Mouse (Mus musculus) liver, postnatal 0 days (tissue): ENCODE results near the gene Ltk. TPM values are rescaled to one million over a fixed set of nuclear protein-coding genes. Genes with fewer than 3 reads are reported as not detected.

ENCODE experiments used
- ATAC-seq: fragments of 200-750 bp; cut with Nextera tagmentation; 2 replicates; pipeline ENCODE4 v1.8.0; 2017; ENCODE audit warnings: mild to moderate bottlenecking, moderate library complexity
- DNase-seq: peaks from one replicate; pipeline ENCODE4 v3.0.0-alpha.2; 2016
- H3K27ac ChIP-seq: fragments of 300-500 bp; sonication (generic); 2 replicates; pipeline ENCODE4 v1.5.1; 2014; ENCODE audit warnings: antibody characterized with exemption, moderate library complexity, mild to moderate bottlenecking, low read depth
- H3K27me3 ChIP-seq: fragments of 300-500 bp; sonication (generic); 2 replicates; pipeline ENCODE4 v1.6.1; 2014; ENCODE audit warnings: low read length, control low read depth, mixed read lengths; ENCODE audit not compliant: insufficient read depth
- H3K36me3 ChIP-seq: fragments of 300-500 bp; sonication (generic); replicated peaks from 2 replicates; pipeline ENCODE4 v1.6.1; 2014; ENCODE audit warnings: mild to moderate bottlenecking, control low read depth, low read length, moderate library complexity, mixed read lengths; ENCODE audit not compliant: insufficient read depth
- H3K4me1 ChIP-seq: fragments of 300-500 bp; sonication (generic); 2 replicates; pipeline ENCODE4 v1.6.1; 2014; ENCODE audit warnings: antibody characterized with exemption, mild to moderate bottlenecking, control low read depth; ENCODE audit not compliant: insufficient read depth
- H3K4me2 ChIP-seq: fragments of 300-500 bp; sonication (generic); 2 replicates; pipeline ENCODE4 v1.6.1; 2014; ENCODE audit warnings: low read depth, mild to moderate bottlenecking, low read length, moderate library complexity, mixed read lengths
- H3K4me3 ChIP-seq: fragments of 300-500 bp; sonication (generic); 2 replicates; pipeline ENCODE4 v1.5.1; 2014; ENCODE audit warnings: low read depth, low read length
- H3K9ac ChIP-seq: fragments of 300-500 bp; sonication (generic); replicated peaks from 2 replicates; pipeline ENCODE4 v1.6.1; 2014; ENCODE audit warnings: mild to moderate bottlenecking, moderate library complexity
- H3K9me3 ChIP-seq: fragments of 300-500 bp; sonication (generic); 2 replicates; pipeline ENCODE4 v1.6.1; 2016; ENCODE audit warnings: mild to moderate bottlenecking, control low read depth, low read length, mixed read lengths
- CTCF ChIP-seq: sonication (generic); IDR thresholded peaks from 2 replicates; pipeline ENCODE4 v1.5.1; 2016; ENCODE audit warnings: antibody characterized with exemption, low read depth
- EP300 ChIP-seq: IDR thresholded peaks from 2 replicates; pipeline ENCODE4 v1.6.1; 2016; ENCODE audit warnings: antibody characterized with exemption, low read depth, mild to moderate bottlenecking
- WGBS: fragments of 180-500 bp; shearing (Covaris S2); extraction: QIAGEN DNeasy Blood & Tissue Kit; methylation state at CpG from one replicate; pipeline ENCODE4 v1.1.7; 2014; ENCODE audit not compliant: insufficient replicate concordance; 5-methylcytosine and 5-hydroxymethylcytosine counted together
- polyA plus RNA-seq: library from polyadenylated mRNA; unstranded; fragments of >200 nt; fragmentation: Nextera tagmentation; extraction: Ambion mirVana; gene quantifications from 2 replicates; pipeline ENCODE4 v1.2.1, GENCODE M21; 2015

The Ltk gene
- polyA plus RNA-seq, 1 experiment from 2014 or later: 0.16 TPM

GRCm38 (mm10) chr2:119710011-119710410, 50.2 kb downstream of the Ltk start:
- H3K36me3 ChIP-seq: peaks cover 31% of the 10 kb centered on the region
- no peak overlapping the region for H3K4me3 ChIP-seq
- H3K27me3 ChIP-seq: no peaks in the 10 kb centered on the region
- no peak overlapping the region for H3K27ac ChIP-seq
- 85% methylated on average over 3 of the region's 3 CpGs for WGBS
- no peak for TF ChIP-seq CTCF
- no peak for TF ChIP-seq EP300
- no peaks in the 10 kb centered on the region for H3K4me1 ChIP-seq
- H3K9me3 ChIP-seq: no peaks in the 10 kb centered on the region
- no peak overlapping the region for H3K4me2 ChIP-seq
- no peak overlapping the region for H3K9ac ChIP-seq
- DNase-seq (no peak), ATAC-seq (no peak)

- WGBS: 89% methylated on average over 3 of the region's 3 CpGs
- TF ChIP-seq CTCF (no peak), EP300 (no peak)
- no peak for ATAC-seq
Measured at GRCm38 (mm10) chr2:119707676-119708075, 52.6 kb downstream of the Ltk start.

GRCm38 (mm10) chr2:119703171-119703570, 57.1 kb downstream of the Ltk start:
- no peak overlapping the region for H3K27ac ChIP-seq
- WGBS: 92% methylated on average over 2 of the region's 2 CpGs
- ATAC-seq (no peak), DNase-seq (no peak)
- no peaks in the 10 kb centered on the region for H3K27me3 ChIP-seq
- H3K9ac ChIP-seq: no peak overlapping the region
- no peaks in the 10 kb centered on the region for H3K9me3 ChIP-seq
- H3K4me3 ChIP-seq: no peak overlapping the region
- TF ChIP-seq EP300: no peak
- no peak for TF ChIP-seq CTCF
- no peaks in the 10 kb centered on the region for H3K4me1 ChIP-seq
- peaks cover 26% of the 10 kb centered on the region for H3K36me3 ChIP-seq
- no peak overlapping the region for H3K4me2 ChIP-seq

More at GRCm38 (mm10) chr2:119707676-119708075, 52.6 kb downstream of the Ltk start:
- Histone ChIP-seq H3K27me3 (no peaks in the 10 kb centered on the region), H3K4me1 (no peaks in the 10 kb centered on the region), H3K4me3 (no peak overlapping the region), H3K9me3 (no peaks in the 10 kb centered on the region), H3K4me2 (no peak overlapping the region), H3K36me3 (peaks cover 38% of the 10 kb centered on the region), H3K9ac (no peak overlapping the region), H3K27ac (no peak overlapping the region)
- DNase-seq: no peak

Other genes with a start within 250 kb of the Ltk start
- 0.18 and 0.29 TPM in 2 replicates for gene Exd1, start 212.8 kb downstream of the Ltk start, polyA plus RNA-seq
- 146 and 149 TPM in 2 replicates for gene Chp1, start 212.7 kb downstream of the Ltk start, polyA plus RNA-seq
- gene Nusap1, start 142.1 kb downstream of the Ltk start, polyA plus RNA-seq: 45.8 and 48.5 TPM in 2 replicates
- 14.3 and 16.5 TPM in 2 replicates for gene Oip5, start 142.0 kb downstream of the Ltk start, polyA plus RNA-seq
- 26.7 and 27.2 TPM in 2 replicates for gene Ndufaf1, start 97.6 kb downstream of the Ltk start, polyA plus RNA-seq
- gene Rtf1, start 85.4 kb downstream of the Ltk start, polyA plus RNA-seq: 17.0 and 19.3 TPM in 2 replicates
- gene Itpka, start 18.1 kb downstream of the Ltk start, polyA plus RNA-seq: 2.7 and 3.6 TPM in 2 replicates
- gene Rpap1, start 27.1 kb upstream of the Ltk start, polyA plus RNA-seq: 3.7 and 3.9 TPM in 2 replicates
- 0.26 and 0.30 TPM in 2 replicates for gene Tyro3, start 37.3 kb upstream of the Ltk start, polyA plus RNA-seq
- gene Mga, start 136.8 kb upstream of the Ltk start, polyA plus RNA-seq: 4.3 and 4.6 TPM in 2 replicates
- 0.22 and 0.27 TPM in 2 replicates for gene Mapkbp1, start 212.3 kb upstream of the Ltk start, polyA plus RNA-seq